Mouse (Mus musculus) gastrocnemius, postnatal 36 days (tissue): ENCODE data around the gene Lrrc75a. TPM values are rescaled to one million over a fixed set of nuclear protein-coding genes. Genes with fewer than 3 reads are reported as not detected.

Experiments used
- DNase-seq, 2 experiments: peaks; one replicate each; pipeline ENCODE4 v3.0.0; 2022
- intact Hi-C: fragments of 180-260 bp; cut with DNase I; formaldehyde crosslinking; loops from one replicate; pipeline ENCODE4 v1.15.1; 2025
- total RNA-seq, 2 experiments: library from RNA; stranded (reverse); gene quantifications; 2 replicates each; pipeline ENCODE4 v1.2.3; 2021

Gene Lrrc75a
- total RNA-seq, 2 experiments from 2014 or later, result 3.5 to 4.3 TPM

DNA sequence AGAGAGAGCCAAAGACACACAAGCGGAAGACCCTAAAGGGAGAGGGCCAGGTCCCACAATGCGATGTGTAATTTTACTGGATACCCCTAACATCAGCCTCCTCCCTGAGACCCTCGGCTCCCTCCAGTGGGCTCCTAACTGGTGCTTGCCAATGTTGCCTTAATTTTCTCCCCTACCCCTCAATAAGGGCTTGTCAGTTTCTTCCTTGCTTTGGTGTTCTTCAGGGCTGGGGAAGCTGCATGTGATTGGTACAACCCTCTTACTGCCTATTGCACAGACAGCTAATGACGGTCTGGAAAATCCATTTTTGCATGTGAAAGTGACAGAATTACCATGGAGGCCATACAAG is 1.9 kb downstream of the Lrrc75a start:
- intact Hi-C loops, result no loop called here

DNA sequence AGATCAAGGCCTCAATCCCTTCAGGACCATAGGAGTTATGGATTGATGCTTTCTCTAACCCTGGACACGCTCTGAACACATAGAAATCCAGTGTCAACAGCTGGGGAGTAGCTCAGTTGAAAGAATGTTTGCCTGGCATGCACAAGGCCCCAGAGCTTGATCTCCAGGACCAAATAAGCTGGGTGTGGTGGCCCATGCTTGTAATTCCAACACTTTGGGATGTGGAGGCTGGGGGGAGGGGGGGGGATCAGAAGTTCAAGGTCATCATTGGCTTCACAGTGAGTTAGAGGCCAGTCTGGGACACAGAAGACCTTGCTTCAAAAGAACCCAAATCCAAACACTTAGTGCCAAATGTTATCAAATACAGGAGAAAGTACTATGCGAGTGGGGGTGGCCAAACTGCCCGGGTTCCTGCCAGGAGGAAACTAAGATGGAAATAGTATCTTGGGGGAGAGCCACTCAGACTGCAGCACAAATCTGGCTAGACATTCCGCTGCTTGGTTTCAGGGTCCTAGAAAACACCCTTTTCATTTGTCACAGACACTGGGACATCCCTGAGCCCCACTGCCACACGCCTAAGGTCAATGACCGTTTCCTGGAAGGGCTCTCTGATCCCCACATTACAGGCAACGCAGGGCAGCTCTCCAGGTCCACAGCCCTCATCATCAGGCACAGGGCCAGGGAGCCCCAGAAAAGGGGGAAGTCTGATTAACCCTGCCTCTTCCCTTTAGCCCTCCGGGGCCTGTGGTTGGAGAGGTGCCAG is 2.4 kb downstream of the Lrrc75a start:
- DNase-seq, result no peak
- intact Hi-C loops, result no loop called here

More for the DNA sequence above, 1.9 kb downstream of the Lrrc75a start:
- DNase-seq, result no peak

DNA sequence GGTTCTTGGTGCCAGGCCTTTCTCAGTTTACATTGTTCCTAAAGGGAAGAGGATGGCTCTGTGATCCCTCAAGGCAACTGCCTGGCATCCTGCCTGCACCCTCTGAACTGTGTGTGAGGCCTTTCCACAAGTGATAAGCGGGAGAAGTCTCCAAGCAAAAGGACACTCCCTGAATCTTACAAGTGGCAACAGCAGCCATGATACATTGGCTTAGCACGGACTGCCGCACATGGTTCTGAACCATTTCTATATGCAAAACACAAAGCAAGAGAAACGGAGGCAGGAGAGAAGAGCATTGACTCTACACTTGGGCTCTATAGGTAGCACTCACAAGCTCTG is 3.0 kb downstream of the Lrrc75a start:
- no peak for DNase-seq
- intact Hi-C loops, result no loop called here

DNA sequence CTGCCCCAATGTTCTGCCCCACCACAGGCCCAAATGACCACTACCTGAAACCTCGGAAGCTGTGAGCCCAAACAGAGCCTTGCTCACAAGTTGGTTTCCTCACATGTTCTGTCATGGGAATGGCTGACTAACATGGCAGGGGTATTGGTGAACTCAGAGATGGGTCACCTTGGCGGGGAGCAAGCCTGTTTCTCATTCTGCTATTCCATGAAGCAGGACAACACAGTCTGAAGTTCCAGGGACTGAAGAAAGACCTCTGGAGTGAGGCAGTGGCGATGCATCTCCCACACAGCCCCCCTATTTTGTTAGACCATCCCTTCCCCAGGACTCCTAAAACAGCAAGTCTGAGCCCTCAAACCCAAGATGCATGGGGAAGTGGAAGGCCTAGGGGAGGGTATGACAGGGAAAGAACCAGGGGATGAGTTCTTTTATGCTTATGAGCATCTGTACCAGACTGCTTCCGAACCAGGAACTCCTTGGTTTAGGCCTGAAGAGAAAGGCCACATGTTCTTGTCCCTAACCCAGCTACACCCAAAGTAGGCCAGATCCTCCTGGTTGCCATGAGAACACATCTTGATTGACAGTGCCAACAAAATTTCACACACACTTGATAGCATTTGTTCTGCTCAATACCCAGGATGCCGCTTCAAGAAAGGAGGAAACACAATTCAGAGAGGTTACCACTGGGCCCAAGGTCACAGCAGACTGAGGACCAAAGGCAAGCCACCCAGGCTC is 3.6 kb downstream of the Lrrc75a start:
- intact Hi-C loops, result no loop called here

DNA sequence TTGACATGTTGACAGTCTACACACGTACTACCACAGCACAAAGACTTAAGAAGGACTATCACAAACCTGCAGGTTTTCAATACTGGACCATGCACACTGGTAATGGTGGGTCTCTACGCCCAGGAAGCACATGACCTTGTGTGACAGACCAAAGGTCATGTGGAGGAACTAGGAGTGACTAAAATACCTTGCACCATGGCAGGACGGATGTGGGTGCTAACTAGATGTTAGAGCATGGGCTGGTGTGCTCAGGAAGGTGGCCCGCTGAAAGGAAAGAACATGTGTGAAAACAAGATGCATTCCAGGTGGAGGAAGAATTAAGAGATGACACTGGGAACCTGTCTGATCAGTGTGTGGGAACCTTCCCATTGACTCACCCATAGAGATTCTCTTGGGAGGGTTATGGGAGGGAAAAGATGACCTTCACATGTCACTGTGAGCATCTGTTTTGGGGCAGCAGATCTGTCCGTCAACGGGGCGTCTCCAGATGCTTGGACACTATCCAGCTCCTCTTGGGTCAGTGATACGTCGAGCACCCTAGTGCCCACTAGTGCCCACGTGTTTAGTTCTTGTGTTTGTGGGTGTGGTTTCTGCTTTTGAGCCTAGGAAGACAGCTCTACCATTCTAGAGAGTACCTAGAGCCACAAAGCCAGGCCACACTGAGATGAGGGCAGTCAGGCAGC is 4.5 kb downstream of the Lrrc75a start:
- DNase-seq, result no peak
- intact Hi-C loops, result no loop called here

More for the DNA sequence above, 3.6 kb downstream of the Lrrc75a start:
- DNase-seq, result no peak

DNA sequence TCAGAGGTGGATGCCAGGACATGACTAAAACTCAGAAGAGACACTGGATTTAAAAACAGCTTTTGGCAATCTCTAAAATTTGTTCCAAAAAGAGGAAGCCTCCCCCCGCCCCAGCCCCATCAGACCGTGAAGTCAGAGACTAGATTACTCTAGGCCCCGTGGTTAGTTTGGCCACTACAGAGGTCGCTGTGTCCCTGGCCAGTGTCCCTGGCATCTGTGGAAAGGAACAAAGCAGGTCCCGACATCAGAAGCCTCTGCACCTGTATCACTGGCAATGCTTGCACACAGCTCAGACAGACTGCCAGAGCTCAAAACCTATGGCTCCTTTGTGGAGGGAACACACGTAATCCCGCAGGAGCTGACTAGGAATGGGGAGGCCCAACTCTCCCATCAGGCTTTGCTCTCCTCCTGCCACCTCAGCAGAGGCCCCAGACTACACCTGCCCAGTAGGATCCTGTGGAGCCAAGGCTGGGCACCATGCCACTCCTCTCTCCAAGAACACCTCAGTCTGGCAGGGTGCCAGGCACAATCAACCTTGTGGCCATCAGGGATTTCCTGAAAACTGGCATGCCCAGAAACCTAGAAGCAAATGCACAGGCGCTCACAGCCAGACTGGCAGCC is 5.2 kb downstream of the Lrrc75a start:
- intact Hi-C loops, result no loop called here
- DNase-seq, result peak in 1 of 2 experiments; percentile 62

DNA sequence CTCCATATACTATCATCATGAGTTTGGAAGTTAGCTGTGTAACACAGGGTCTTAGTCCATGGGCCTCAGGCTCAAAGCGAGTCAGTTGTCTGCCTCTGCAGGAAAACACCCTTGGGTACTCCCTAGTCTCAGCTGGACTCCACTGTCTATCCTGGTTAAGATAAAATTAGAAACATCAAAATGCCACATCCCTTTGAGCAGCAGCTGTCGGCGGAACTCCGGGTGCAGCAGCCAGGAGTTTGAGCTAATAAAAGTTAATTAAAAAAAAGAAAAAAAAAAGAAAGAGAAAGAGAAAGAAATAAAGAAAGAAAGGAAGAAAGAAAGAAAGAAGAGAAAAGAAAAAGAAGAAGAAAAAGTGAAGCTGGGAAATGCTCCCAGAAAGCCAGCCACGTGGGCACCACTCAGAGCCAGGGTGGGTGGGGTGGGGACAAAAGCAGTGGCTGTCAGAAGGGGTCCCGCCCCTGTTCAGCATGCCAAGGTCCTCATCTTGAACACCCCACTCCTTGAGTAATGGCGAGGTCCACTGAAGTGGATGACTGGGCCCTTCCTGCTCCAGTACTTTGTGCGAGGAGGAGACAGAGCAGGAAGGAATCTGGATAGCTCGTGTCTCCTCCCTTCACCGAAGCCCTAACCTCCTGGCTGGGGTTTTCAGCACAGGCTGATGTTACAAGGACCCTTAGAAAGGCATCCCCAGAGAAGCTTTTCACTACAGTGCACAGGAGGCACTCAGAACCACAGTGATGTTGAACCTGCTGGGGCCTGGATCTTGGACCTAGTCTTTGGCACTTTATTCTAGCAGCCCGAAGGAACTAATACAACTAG is 6.1 kb downstream of the Lrrc75a start:
- DNase-seq, result peak in 1 of 2 experiments; percentile 19
- intact Hi-C loops, result no loop called here

DNA sequence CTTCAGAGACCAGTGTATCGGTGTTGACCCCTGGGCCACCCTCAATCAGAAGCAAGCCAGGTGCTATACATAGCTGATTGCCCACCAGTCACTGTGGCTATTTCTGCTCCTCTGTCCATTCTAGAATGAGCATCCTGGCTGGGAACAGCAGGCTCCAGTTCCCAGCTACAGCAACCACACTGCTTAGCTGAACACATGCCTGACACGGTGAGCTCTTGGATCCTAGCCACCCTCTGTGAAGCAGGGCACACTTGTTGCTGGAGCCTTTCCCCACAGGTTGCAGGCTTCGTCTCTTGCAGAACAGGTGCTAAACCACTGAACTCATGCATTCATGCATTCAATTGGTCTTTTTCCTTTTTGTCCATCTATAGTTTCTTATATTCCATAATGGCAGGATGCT is 7.9 kb downstream of the Lrrc75a start:
- intact Hi-C loops, result no loop called here
- DNase-seq, result no peak

DNA sequence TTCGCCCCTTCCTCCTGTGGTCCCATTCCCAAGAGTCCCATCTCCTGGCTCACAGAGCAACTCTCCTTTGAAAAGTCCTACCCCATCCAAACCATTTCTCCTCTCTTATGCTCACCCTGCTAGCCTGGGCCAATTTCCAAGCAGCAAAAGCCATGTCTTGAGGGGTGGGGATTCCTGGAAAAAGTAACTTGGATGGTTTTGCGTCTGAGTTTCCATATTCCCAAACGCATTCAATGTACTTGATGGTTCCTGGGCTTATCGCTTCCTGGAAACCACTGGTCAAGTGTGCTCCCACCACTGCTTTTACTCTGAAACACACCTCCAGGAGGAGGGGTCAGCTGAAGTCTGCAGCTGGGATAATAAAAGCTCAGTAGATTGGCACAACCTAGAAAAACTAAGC is 9.9 kb downstream of the Lrrc75a start:
- intact Hi-C loops, result no loop called here
- DNase-seq, result no peak

DNA sequence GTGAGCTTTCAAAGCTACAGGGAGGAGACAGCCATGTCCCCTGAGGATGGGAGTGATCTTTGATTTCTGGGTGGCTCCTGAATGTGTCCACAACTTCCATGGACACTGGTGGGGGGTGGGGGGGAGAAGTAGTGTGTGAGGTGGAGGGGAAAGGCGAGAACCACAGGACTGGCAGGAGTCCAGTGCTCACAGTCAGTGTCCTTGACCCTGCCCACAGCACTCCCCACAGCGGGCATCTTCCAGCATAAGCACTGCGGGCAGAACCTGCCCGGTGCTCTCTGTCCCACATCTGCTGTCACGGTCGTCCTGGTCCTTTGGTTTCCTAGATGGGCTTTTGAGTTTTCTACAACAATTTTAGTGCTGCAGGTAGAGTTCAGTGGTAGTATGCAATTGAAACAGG is 10.5 kb downstream of the Lrrc75a start:
- DNase-seq, result no peak
- intact Hi-C loops, result no loop called here

DNA sequence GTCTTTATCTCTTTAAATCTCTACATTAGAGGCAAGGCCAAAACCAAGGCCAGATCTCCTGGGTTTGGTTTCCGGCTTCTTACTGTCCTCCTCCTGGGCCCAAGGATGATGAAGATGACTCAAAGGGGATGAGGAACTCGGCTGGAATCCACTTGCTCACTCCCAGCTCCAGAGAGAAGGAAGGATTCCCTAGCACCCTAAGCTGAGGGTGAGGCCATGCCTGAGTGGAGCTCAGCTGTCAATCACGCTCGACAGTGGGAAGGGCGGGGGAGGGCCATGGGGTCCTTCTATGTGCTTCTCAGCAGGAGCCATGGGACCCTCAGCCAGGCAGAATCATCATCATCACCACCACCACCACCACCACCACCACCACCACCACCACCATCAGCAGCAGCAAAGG is 10.9 kb downstream of the Lrrc75a start:
- intact Hi-C loops, result no loop called here
- DNase-seq, result no peak

DNA sequence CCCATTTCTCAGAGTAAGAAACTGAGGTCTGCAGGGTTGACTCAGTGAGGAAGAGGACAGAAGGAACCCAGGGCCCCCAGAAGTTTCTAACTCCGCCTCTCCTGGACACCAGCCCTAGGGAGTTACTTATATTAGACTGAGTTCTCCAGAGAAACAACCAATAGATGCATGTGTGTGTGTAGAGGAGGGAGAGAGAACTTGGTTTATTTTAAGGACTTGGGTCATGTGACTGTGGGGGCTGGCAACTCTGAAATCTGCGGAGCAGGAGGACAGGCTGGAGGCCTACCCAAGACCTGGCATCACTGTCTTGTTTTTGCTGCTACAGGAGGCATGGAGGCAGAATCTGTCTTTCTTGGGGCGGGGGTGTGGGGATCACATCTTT is 11.5 kb downstream of the Lrrc75a start:
- intact Hi-C loops, result no loop called here

DNA sequence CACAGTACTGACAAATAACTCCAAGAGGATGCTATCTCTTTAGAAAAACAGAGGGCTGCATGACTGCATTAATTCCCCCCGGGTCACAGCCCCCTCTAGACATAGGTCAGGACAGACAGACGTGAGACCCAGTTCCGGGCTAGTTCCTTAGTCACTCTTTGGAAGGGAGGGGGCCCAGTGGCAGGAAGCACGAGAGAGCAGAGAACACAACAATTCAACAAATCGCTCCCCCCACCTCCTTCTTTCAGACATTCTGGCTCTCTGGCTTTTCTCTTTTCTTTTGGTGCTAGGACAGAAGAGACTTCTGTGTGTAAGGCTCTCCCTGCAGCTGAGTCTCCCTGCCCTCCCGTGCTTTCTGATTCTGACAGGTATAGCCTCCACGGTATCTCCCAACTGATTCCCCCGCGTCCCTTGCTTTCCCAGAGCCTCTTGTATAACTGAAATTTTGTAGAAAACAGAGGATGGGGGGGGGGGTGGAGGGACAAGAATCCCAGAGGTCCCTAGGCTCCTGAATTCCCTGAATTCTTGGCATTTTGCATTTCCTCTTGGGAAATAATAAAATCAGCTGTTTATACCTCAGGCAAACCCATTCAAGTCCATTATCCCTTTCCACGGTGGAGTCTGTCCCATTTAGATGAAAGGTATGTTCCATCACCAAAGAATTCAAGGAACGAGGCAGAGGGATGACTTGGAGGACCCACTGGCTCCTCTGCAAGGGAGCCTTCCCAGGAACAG is 12.1 kb downstream of the Lrrc75a start:
- no peak for DNase-seq
- intact Hi-C loops, result no loop called here

More for the DNA sequence above, 11.5 kb downstream of the Lrrc75a start:
- DNase-seq, result no peak

DNA sequence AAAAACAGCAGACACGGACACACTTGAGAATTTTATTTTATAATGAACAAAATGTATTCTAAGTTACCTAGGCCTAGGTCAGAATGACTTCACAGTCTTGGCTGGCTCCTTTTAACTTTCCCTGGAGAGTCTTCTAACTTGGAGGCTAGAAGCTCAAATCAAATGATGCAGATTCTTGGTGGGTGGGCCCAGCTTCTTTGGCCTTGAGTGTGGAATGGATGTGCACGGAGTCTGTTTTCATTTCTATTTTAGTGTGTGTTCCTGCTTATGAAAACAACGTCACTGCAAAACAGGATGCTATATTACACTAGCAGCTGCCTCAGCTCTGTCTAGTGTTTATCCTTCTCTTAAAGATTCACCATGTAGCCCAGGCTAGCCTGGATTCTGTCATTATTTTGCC is 12.9 kb downstream of the Lrrc75a start:
- peak in 1 of 2 experiments; percentile 32 for DNase-seq
- intact Hi-C loops, result no loop called here

DNA sequence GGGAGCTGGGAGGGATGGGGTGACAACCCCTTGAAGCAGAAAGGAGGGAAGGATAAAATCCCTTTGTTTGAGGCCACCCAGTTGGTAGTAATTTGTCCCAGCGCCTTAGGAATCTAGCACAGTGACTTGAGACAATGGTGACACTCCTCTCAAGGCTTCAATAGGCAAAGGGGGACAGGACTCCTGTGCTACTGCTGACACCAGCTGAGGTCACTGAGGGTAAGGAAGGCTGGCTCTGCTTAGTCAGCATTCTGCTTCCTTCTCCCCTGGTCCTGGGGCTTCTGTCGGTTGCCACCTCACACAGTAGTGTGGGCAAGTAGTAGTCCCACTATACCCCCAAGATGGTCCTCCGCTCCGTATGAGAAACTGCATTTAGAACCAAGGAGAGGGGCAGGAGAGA is 17.2 kb downstream of the Lrrc75a start:
- DNase-seq, result no peak
- intact Hi-C loops, result no loop called here

DNA sequence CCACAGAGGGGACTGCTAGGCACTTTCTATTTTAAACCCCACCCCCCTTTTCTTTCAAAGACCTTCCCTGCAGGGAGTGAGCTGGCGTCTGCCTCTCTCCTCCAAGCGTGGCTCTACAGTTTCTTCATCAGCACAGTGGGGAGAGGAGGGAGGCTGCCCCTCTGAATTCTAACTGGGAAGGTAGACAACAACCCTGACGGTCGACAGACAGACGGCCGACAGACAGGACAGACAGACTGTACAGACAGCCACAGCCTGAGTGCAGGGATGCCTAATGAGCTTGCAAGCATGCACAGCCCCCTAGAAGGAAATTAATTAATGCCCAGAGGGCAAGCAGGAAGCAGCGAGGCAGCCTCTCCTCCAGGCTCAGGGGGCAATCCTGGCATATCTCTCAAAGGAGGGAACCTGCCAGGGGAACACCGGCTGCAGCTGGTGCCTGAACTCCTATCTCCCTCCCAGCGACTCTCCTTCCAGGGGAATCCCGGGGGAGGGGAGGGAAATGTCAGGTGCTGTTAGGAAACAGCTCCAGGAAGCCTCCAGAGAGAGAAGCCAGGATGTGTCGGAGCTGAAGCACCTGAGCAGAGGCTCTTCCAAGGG is 18.0 kb downstream of the Lrrc75a start:
- intact Hi-C loops, result no loop called here
- DNase-seq, result no peak

DNA sequence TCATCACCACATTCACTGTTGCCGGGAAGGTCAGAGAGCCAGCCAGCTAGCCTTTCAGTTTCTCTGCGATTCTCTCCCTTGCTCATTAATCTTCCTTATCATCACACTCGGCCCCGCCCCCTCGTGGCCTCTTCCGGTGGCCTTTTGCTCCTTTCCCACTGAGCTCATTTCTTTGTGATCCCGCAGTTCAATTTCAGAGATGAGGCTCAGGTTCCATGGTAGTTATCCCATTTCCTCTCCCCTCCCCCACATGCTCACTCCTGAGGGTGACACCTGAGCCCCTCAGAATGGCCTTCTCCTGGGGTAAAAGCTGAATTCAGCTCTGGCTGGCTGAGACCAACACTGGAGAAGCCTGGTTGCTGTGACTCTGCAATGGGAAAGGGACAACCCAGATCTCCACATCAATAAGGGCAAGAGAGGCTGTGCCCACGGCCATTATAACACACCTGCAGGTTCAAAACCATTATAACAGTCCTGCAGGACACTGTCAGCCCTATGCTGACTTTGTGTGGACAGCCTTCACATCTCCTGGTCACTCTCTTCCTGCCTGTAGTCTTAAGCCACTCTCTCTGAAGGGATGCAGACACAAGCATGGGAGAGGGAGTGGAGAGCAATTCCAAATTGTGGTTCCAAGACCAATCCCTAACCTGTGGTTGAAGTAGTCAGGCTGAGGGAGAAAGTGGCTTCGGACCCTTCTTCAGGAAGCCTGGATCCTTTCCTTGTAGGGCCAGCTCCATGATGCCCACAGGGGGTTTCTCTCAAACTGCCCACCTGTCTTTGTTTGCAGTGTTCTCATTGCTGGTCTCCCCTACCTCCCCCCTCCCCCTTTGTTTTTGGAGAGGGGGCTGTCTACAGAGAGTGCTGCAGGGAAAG is 18.7 kb downstream of the Lrrc75a start:
- DNase-seq, result no peak
- intact Hi-C loops, result no loop called here
